Mouse (Mus musculus) forebrain, postnatal 0 days (tissue): ENCODE measurements at regions not wholly inside any gene's neighbourhood (a gene's known extent, or its start where the extent isn't known, plus 50 kb on each side); places are given as distances from the start of the nearest gene placed in this dataset.
A peak's percentile ranks its signal among the peaks of the same experiment; 100 is the strongest.

ENCODE experiments used
- ATAC-seq: fragments of 200-750 bp; cut with Nextera tagmentation; 2 replicates; pipeline ENCODE4 v1.8.0; 2017; ENCODE audit warnings: mild to moderate bottlenecking, moderate library complexity
- DNase-seq: peaks from one replicate; pipeline ENCODE4 v3.0.0-alpha.2; 2015
- H3K27ac ChIP-seq: fragments of 300-500 bp; sonication (generic); 2 replicates; pipeline ENCODE4 v1.5.1; 2014; ENCODE audit warnings: low read depth, mild to moderate bottlenecking, antibody characterized with exemption, low read length, moderate library complexity, mixed read lengths
- H3K27me3 ChIP-seq: fragments of 300-500 bp; sonication (generic); 2 replicates; pipeline ENCODE4 v1.6.1; 2014; ENCODE audit warnings: mild to moderate bottlenecking, low read length, mixed read lengths; ENCODE audit not compliant: insufficient read depth
- H3K36me3 ChIP-seq: fragments of 300-500 bp; sonication (generic); 2 replicates; pipeline ENCODE4 v1.6.1; 2014; ENCODE audit warnings: mild to moderate bottlenecking, moderate library complexity; ENCODE audit not compliant: insufficient read depth
- H3K4me1 ChIP-seq: fragments of 300-500 bp; sonication (generic); 2 replicates; pipeline ENCODE4 v1.6.1; 2014; ENCODE audit warnings: antibody characterized with exemption; ENCODE audit not compliant: insufficient read depth
- H3K4me2 ChIP-seq: fragments of 300-500 bp; sonication (generic); 2 replicates; pipeline ENCODE4 v1.6.1; 2014; ENCODE audit warnings: low read depth, mild to moderate bottlenecking, moderate library complexity
- H3K4me3 ChIP-seq: fragments of 300-500 bp; sonication (generic); 2 replicates; pipeline ENCODE4 v1.5.1; 2014; ENCODE audit warnings: low read depth, low read length, mixed read lengths
- H3K9ac ChIP-seq: fragments of 300-500 bp; sonication (generic); 2 replicates; pipeline ENCODE4 v1.6.1; 2014; ENCODE audit warnings: mild to moderate bottlenecking
- H3K9me3 ChIP-seq: fragments of 300-500 bp; sonication (generic); 2 replicates; pipeline ENCODE4 v1.6.1; 2016; ENCODE audit warnings: low read length
- CTCF ChIP-seq: sonication (generic); IDR thresholded peaks from 2 replicates; pipeline ENCODE4 v1.5.1; 2016; ENCODE audit warnings: antibody characterized with exemption, control low read depth, low read depth
- WGBS: fragments of 180-500 bp; shearing (Covaris S2); extraction: QIAGEN DNeasy Blood & Tissue Kit; methylation state at CpG from one replicate; pipeline ENCODE4 v1.1.7; 2014; 5-methylcytosine and 5-hydroxymethylcytosine counted together

- H3K4me2 ChIP-seq, result no peak overlapping the region
- H3K27me3 ChIP-seq, result no peaks in the 10 kb centered on the region
- 39% methylated on average over 8 of the region's 8 CpGs for WGBS
- no peaks in the 10 kb centered on the region for H3K9me3 ChIP-seq
- DNase-seq (no peak), ATAC-seq (no peak)
- H3K36me3 ChIP-seq, result no peaks in the 10 kb centered on the region
- TF ChIP-seq CTCF, result no peak
- H3K4me3 ChIP-seq, result no peak overlapping the region
- H3K9ac ChIP-seq, result no peak overlapping the region
- H3K4me1 ChIP-seq, result peaks cover 9% of the 10 kb centered on the region; the same call in 1 of the 2 replicates
- H3K27ac ChIP-seq, result no peak overlapping the region
Measured at GRCm38 (mm10) chr4:8927276-8927906, 688.5 kb upstream of the Car8 start.

- ATAC-seq (no peak), DNase-seq (no peak)
- H3K4me3 ChIP-seq, result no peak overlapping the region
- H3K27ac ChIP-seq, result no peak overlapping the region
- H3K4me2 ChIP-seq, result no peak overlapping the region
- H3K9ac ChIP-seq, result no peak overlapping the region
- H3K36me3 ChIP-seq, result no peaks in the 10 kb centered on the region
- H3K4me1 ChIP-seq, result peaks cover 9% of the 10 kb centered on the region; the same call in 1 of the 2 replicates
- H3K9me3 ChIP-seq, result no peaks in the 10 kb centered on the region
- WGBS, result 41% methylated on average over 9 of the region's 9 CpGs
- TF ChIP-seq CTCF, result no peak
- H3K27me3 ChIP-seq, result no peaks in the 10 kb centered on the region
Measured at GRCm38 (mm10) chr4:8926642-8927275, 687.9 kb upstream of the Car8 start.

- no peak overlapping the region for H3K4me2 ChIP-seq
- no peaks in the 10 kb centered on the region for H3K27me3 ChIP-seq
- DNase-seq (peak; percentile 34), ATAC-seq (no peak)
- no peaks in the 10 kb centered on the region for H3K36me3 ChIP-seq
- peaks cover 3% of the 10 kb centered on the region; the same call in 1 of the 2 replicates for H3K4me1 ChIP-seq
- no peaks in the 10 kb centered on the region for H3K9me3 ChIP-seq
- 30% methylated on average over 8 of the region's 8 CpGs for WGBS
- H3K4me3 ChIP-seq, result no peak overlapping the region
- TF ChIP-seq CTCF, result no peak
- no peak overlapping the region for H3K27ac ChIP-seq
- no peak overlapping the region for H3K9ac ChIP-seq
Measured at GRCm38 (mm10) chr4:8922695-8923363, 684.0 kb upstream of the Car8 start.

- ATAC-seq (peak; percentile 61; the same call in 1 of the 2 replicates), DNase-seq (no peak)
- no peak overlapping the region; the same call in 1 of the 2 replicates for H3K9ac ChIP-seq
- no peak overlapping the region for H3K4me3 ChIP-seq
- WGBS, result 13% methylated on average over 31 of the region's 31 CpGs
- peaks cover 3% of the 10 kb centered on the region; the same call in 1 of the 2 replicates for H3K4me1 ChIP-seq
- no peaks in the 10 kb centered on the region for H3K9me3 ChIP-seq
- no peak overlapping the region for H3K27ac ChIP-seq
- H3K36me3 ChIP-seq, result no peaks in the 10 kb centered on the region
- peak overlapping the region; percentile 41 for H3K4me2 ChIP-seq
- TF ChIP-seq CTCF, result no peak
- H3K27me3 ChIP-seq, result no peaks in the 10 kb centered on the region
Measured at GRCm38 (mm10) chr4:8921477-8922385, 682.9 kb upstream of the Car8 start.

DNA sequence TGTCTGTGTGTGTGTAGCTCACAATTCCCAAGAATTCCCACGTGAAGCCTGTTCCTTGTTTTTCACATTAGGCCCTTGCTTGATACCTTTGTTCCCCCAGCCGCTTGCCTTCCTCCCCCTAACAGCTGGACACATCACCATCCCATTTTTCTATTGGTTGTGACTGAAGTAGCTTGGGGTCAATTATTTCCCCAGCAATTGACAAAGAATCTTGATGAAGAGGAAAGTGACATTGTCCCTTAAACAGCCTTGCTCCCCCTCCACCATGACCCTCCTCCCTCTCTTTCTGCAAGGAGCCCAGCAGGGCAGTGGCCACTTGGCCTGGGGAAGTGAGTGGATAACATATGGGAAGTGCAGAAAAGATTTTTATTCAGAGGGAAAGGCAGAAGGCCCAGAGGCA, 681.5 kb upstream of the Car8 start:
- no peak for TF ChIP-seq CTCF
- Histone ChIP-seq H3K36me3 (no peaks in the 10 kb centered on the region), H3K4me3 (no peak overlapping the region), H3K4me1 (peaks cover 3% of the 10 kb centered on the region; the same call in 1 of the 2 replicates), H3K27ac (no peak overlapping the region), H3K4me2 (no peak overlapping the region), H3K9ac (no peak overlapping the region), H3K9me3 (no peaks in the 10 kb centered on the region), H3K27me3 (no peaks in the 10 kb centered on the region)
- ATAC-seq, result no peak
- 32% methylated on average over 2 of the region's 2 CpGs for WGBS
- DNase-seq, result no peak

DNA sequence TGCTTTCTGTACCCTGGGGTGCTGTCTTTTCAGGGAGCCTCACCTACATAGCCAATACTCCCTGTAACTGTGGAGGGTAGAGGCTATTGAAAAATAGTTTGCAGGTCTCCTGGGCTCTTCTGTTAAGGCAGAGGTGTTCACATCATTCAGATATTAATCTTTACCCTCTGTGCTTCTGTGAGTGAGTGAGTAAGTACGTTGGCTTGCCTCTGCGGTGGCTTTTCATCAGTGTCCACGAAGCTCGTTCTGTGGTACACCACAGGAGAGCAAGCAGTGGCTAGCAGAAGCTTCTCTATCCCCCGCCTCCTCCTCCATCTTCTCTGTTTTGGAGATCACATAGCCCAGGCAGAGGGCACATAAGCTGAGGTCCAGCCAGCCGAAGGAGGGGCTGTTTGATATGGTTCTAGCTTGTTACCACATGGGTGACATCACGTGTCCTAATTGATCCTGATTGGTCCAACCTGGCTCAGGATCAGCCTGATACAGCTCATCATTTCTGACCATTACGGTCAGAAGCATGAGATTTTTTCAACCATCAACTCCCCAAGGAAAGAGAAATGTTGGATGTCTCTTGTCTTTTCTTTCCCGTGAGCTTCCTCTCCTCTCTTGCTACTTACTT, 680.6 kb upstream of the Car8 start:
- no peak overlapping the region for H3K27ac ChIP-seq
- H3K27me3 ChIP-seq, result no peaks in the 10 kb centered on the region
- H3K36me3 ChIP-seq, result no peaks in the 10 kb centered on the region
- H3K9ac ChIP-seq, result no peak overlapping the region
- no peak for TF ChIP-seq CTCF
- no peak overlapping the region for H3K4me3 ChIP-seq
- DNase-seq (no peak), ATAC-seq (no peak)
- H3K9me3 ChIP-seq, result no peaks in the 10 kb centered on the region
- WGBS, result 82% methylated on average over 9 of the region's 9 CpGs
- no peak overlapping the region for H3K4me2 ChIP-seq
- peaks cover 3% of the 10 kb centered on the region; the same call in 1 of the 2 replicates for H3K4me1 ChIP-seq
